Mouse (Mus musculus) left cerebral cortex, postnatal 25 days (tissue): Measurements from ENCODE around the gene Fnbp1. TPM values are rescaled to one million over a fixed set of nuclear protein-coding genes. Genes with fewer than 3 reads are reported as not detected.

Source experiments
- DNase-seq, 2 experiments: peaks; one replicate each; pipeline ENCODE4 v3.0.0; 2022; ENCODE audit warnings: low spot score in 2 of 2, mixed read lengths in 1 of 2
- intact Hi-C: fragments of 180-260 bp; cut with DNase I; formaldehyde crosslinking; loops from one replicate; pipeline ENCODE4 v1.15.1; 2025
- total RNA-seq, 2 experiments: library from RNA; stranded (reverse); gene quantifications; 2 replicates each; pipeline ENCODE4 v1.2.3; 2021

Gene Fnbp1
- total RNA-seq, 2 experiments from 2014 or later = 84.0 to 87.3 TPM

GRCm38 (mm10) chr2:31106621-31107320 is 35.0 kb downstream of the Fnbp1 start:
- DNase-seq = peak in 1 of 2 experiments; percentile 32
- intact Hi-C loops = no loop called here

GRCm38 (mm10) chr2:31106004-31106403 is 35.8 kb downstream of the Fnbp1 start:
- intact Hi-C loops = no loop called here
- DNase-seq = no peak

- DNase-seq = peak in 1 of 2 experiments; percentile 21
- intact Hi-C loops = no loop called here
These were observed 36.5 kb downstream of the Fnbp1 start for GRCm38 (mm10) chr2:31105279-31105678.

GRCm38 (mm10) chr2:31103321-31103720 is 38.5 kb downstream of the Fnbp1 start:
- DNase-seq = no peak
- intact Hi-C loops = no loop called here

- intact Hi-C loops = no loop called here
These were observed 40.5 kb downstream of the Fnbp1 start for GRCm38 (mm10) chr2:31101285-31101684.

GRCm38 (mm10) chr2:31099079-31099478 is 42.7 kb downstream of the Fnbp1 start:
- no peak for DNase-seq
- intact Hi-C loops = no loop called here

More at GRCm38 (mm10) chr2:31101285-31101684, 40.5 kb downstream of the Fnbp1 start:
- DNase-seq = no peak

GRCm38 (mm10) chr2:31098616-31099015 is 43.2 kb downstream of the Fnbp1 start:
- no peak for DNase-seq
- intact Hi-C loops = no loop called here

- intact Hi-C loops = no loop called here
- DNase-seq = no peak
These were observed 44.5 kb downstream of the Fnbp1 start for GRCm38 (mm10) chr2:31097276-31097675.

GRCm38 (mm10) chr2:31096119-31096518 is 45.7 kb downstream of the Fnbp1 start:
- intact Hi-C loops = no loop called here
- no peak for DNase-seq

- no peak for DNase-seq
- intact Hi-C loops = no loop called here
These were observed 47.2 kb downstream of the Fnbp1 start for GRCm38 (mm10) chr2:31094565-31094964.

- no peak for DNase-seq
- intact Hi-C loops = no loop called here
These were observed 48.9 kb downstream of the Fnbp1 start for GRCm38 (mm10) chr2:31092939-31093338.

- intact Hi-C loops = no loop called here
- no peak for DNase-seq
These were observed 50.6 kb downstream of the Fnbp1 start for GRCm38 (mm10) chr2:31091182-31091581.

- no peak for DNase-seq
- intact Hi-C loops = no loop called here
These were observed 52.2 kb downstream of the Fnbp1 start for GRCm38 (mm10) chr2:31089607-31090006.

- intact Hi-C loops = no loop called here
- DNase-seq = no peak
These were observed 52.9 kb downstream of the Fnbp1 start for GRCm38 (mm10) chr2:31088871-31089270.

GRCm38 (mm10) chr2:31087663-31088661 is 53.8 kb downstream of the Fnbp1 start:
- DNase-seq = peak in 1 of 2 experiments; percentile 42
- intact Hi-C loops = no loop called here

- no peak for DNase-seq
- intact Hi-C loops = no loop called here
These were observed 54.7 kb downstream of the Fnbp1 start for GRCm38 (mm10) chr2:31087085-31087484.

GRCm38 (mm10) chr2:31086543-31086942 is 55.3 kb downstream of the Fnbp1 start:
- DNase-seq = no peak
- intact Hi-C loops = no loop called here

GRCm38 (mm10) chr2:31084169-31084850 is 57.5 kb downstream of the Fnbp1 start:
- DNase-seq = no peak
- intact Hi-C loops = no loop called here

GRCm38 (mm10) chr2:31083372-31083771 is 58.4 kb downstream of the Fnbp1 start:
- no peak for DNase-seq
- intact Hi-C loops = no loop called here

GRCm38 (mm10) chr2:31082639-31083038 is 59.2 kb downstream of the Fnbp1 start:
- no peak for DNase-seq
- intact Hi-C loops = no loop called here
